Mouse (Mus musculus) erythroblast, embryonic 14.5 days (primary cell): ENCODE results near the gene Tex2. TPM values are rescaled to one million over a fixed set of nuclear protein-coding genes. Genes with fewer than 3 reads are reported as not detected.
"Not testable (repeated sequence)": the region's sequence is repeated elsewhere in the genome, so short reads cannot be mapped to it uniquely, and the experiment has no call there.

Experiments
- H3K27me3 ChIP-seq: 2 replicates; pipeline ENCODE4 v1.6.1; 2012; ENCODE audit warnings: inconsistent platforms; ENCODE audit not compliant: control insufficient read depth
- H3K36me3 ChIP-seq: 2 replicates; pipeline ENCODE4 v1.6.1; 2012; ENCODE audit warnings: mild to moderate bottlenecking, inconsistent platforms; ENCODE audit not compliant: control insufficient read depth
- H3K4me1 ChIP-seq: 2 replicates; pipeline ENCODE4 v1.6.1; 2012; ENCODE audit warnings: inconsistent platforms; ENCODE audit not compliant: control insufficient read depth
- H3K4me3 ChIP-seq: replicated peaks from 2 replicates; pipeline ENCODE3; 2012; ENCODE audit warnings: moderate library complexity, mild to moderate bottlenecking, inconsistent platforms
- H3K9me3 ChIP-seq: 2 replicates; pipeline ENCODE4 v1.6.1; 2012; ENCODE audit warnings: low read length, inconsistent platforms, mixed read lengths; ENCODE audit not compliant: control insufficient read depth
- GATA1 ChIP-seq: IDR thresholded peaks from 2 replicates; pipeline ENCODE4 v1.6.1; 2012; ENCODE audit warnings: low read length, inconsistent platforms, mixed read lengths
- TAL1 ChIP-seq: IDR thresholded peaks from 3 replicates; pipeline ENCODE4 v1.6.1; 2012; ENCODE audit warnings: low read length, inconsistent platforms, mixed read lengths
- polyA plus RNA-seq: library from polyadenylated mRNA; stranded (reverse); fragments of >175 nt; gene quantifications from 2 replicates; pipeline ENCODE4 v1.2.3, GENCODE M21; 2012

Tex2 gene
- polyA plus RNA-seq, 1 experiment: 0.56 TPM

DNA sequence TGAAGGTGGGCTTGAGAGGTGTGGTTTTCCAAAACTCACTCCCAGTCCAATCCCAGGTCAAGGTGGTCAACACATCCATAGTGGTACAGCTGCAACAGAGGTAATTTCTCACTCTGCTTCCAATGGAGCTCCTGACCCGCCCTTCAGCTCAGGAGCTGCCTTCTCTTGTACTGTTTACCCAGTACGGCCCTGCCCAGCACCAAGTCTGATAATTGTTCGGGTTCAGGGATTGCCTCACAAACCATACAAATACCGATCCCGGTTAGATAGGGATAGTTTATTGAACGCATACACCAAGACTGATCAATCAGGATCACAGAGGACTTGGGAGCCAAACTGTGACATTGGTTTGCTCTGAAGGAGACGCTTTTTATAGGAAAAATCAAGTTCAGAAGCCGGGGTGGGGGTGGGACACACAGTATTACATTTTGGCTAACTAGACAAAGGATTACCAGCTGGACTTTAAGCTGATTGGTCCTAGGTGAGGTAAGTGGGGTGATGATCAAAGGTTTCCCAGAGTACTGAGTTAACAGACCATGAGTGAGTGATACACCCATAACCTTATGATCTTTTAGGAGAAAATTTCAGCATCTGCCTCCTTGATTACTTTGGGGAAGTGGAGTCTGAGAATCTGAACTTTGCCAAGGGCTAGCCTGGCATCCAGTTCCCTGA, 29.9 kb upstream of the Tex2 start:
- TF ChIP-seq GATA1 (no peak), TAL1 (no peak)
- no peak overlapping the region for H3K4me3 ChIP-seq
- H3K4me1 ChIP-seq: no peaks in the 10 kb centered on the region; the same call in 1 of the 2 replicates
- no peaks in the 10 kb centered on the region for H3K36me3 ChIP-seq
- no peaks in the 10 kb centered on the region for H3K27me3 ChIP-seq
- no peaks in the 10 kb centered on the region for H3K9me3 ChIP-seq

DNA sequence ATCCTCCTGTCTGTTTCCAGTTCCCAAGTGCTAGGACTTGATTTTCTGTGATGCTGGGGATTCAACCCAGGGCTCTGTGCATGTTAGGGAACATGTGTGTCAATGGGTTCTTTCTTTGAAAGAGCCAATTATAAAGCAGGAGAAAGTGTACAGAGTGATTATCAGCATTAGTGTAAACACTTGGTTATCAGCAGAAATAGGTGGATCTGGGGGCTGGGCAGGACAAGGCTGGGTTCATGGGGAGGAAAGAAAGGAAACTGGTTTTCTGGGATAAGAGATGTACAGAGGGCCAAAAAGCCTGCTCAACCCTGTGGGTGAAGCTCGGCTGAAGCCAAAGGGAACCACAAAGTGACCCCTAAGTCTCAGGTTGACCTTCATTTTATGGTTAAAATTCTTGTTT, 28.4 kb upstream of the Tex2 start:
- TF ChIP-seq GATA1: no peak
- TF ChIP-seq TAL1: no peak
- no peaks in the 10 kb centered on the region for H3K9me3 ChIP-seq
- no peaks in the 10 kb centered on the region for H3K27me3 ChIP-seq
- no peak overlapping the region for H3K4me3 ChIP-seq
- H3K4me1 ChIP-seq: no peaks in the 10 kb centered on the region; the same call in 1 of the 2 replicates
- H3K36me3 ChIP-seq: no peaks in the 10 kb centered on the region

- Histone ChIP-seq H3K4me3 (no peak overlapping the region), H3K4me1 (no peaks in the 10 kb centered on the region; the same call in 1 of the 2 replicates), H3K36me3 (no peaks in the 10 kb centered on the region), H3K27me3 (no peaks in the 10 kb centered on the region), H3K9me3 (no peaks in the 10 kb centered on the region)
- no peak for TF ChIP-seq TAL1
- TF ChIP-seq GATA1: no peak
Measured at GRCm38 (mm10) chr11:106640059-106640458, 26.8 kb upstream of the Tex2 start.

GRCm38 (mm10) chr11:106639356-106639692, 26.1 kb upstream of the Tex2 start:
- no peaks in the 10 kb centered on the region for H3K9me3 ChIP-seq
- no peaks in the 10 kb centered on the region; the same call in 1 of the 2 replicates for H3K4me1 ChIP-seq
- no peak overlapping the region for H3K4me3 ChIP-seq
- no peak for TF ChIP-seq TAL1
- no peak for TF ChIP-seq GATA1
- no peaks in the 10 kb centered on the region for H3K27me3 ChIP-seq
- H3K36me3 ChIP-seq: no peaks in the 10 kb centered on the region

- H3K4me1 ChIP-seq: no peaks in the 10 kb centered on the region; the same call in 1 of the 2 replicates
- no peaks in the 10 kb centered on the region for H3K27me3 ChIP-seq
- no peaks in the 10 kb centered on the region for H3K36me3 ChIP-seq
- TF ChIP-seq GATA1: no peak
- no peak for TF ChIP-seq TAL1
- H3K4me3 ChIP-seq: no peak overlapping the region
- no peaks in the 10 kb centered on the region for H3K9me3 ChIP-seq
Measured at GRCm38 (mm10) chr11:106638551-106639355, 25.5 kb upstream of the Tex2 start.

DNA sequence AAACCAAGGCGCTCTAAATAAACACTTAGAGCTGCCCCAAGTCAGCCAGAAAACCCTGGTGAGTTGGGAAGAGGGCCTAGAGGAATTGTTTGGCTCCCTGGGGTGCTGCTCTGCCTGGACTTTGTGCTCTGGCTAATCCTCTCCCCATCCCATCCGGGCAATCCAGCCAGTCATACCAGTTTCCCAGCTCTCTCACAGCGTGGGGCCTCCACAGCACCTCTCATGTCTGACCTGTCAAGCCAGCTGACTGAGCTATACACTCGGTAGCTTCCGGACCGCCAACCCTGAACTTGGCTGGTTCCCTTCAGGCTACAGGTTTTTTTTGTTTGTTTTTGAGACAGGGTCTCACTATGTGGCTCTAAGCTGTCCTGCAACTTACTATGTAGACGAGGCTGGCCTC, 24.5 kb upstream of the Tex2 start:
- Histone ChIP-seq H3K27me3 (no peaks in the 10 kb centered on the region), H3K36me3 (no peaks in the 10 kb centered on the region), H3K9me3 (peaks cover 7% of the 10 kb centered on the region), H3K4me3 (no peak overlapping the region), H3K4me1 (no peaks in the 10 kb centered on the region; the same call in 1 of the 2 replicates)
- TF ChIP-seq TAL1: no peak
- no peak for TF ChIP-seq GATA1

GRCm38 (mm10) chr11:106635946-106636345, 22.7 kb upstream of the Tex2 start:
- H3K4me3 ChIP-seq: no peak overlapping the region
- no peaks in the 10 kb centered on the region for H3K36me3 ChIP-seq
- no peak for TF ChIP-seq TAL1
- TF ChIP-seq GATA1: no peak
- no peaks in the 10 kb centered on the region for H3K27me3 ChIP-seq
- peaks cover 18% of the 10 kb centered on the region for H3K9me3 ChIP-seq
- H3K4me1 ChIP-seq: no peaks in the 10 kb centered on the region; the same call in 1 of the 2 replicates

GRCm38 (mm10) chr11:106634175-106634574, 21.0 kb upstream of the Tex2 start:
- peaks cover 18% of the 10 kb centered on the region for H3K9me3 ChIP-seq
- H3K4me3 ChIP-seq, H3K36me3 ChIP-seq, H3K27me3 ChIP-seq, H3K4me1 ChIP-seq: not testable (repeated sequence)

GRCm38 (mm10) chr11:106633456-106633855, 20.2 kb upstream of the Tex2 start:
- H3K4me1 ChIP-seq: no peaks in the 10 kb centered on the region
- no peak overlapping the region for H3K4me3 ChIP-seq
- H3K36me3 ChIP-seq: no peaks in the 10 kb centered on the region
- TF ChIP-seq GATA1: no peak
- TF ChIP-seq TAL1: no peak
- peaks cover 18% of the 10 kb centered on the region for H3K9me3 ChIP-seq
- no peaks in the 10 kb centered on the region for H3K27me3 ChIP-seq
